Mouse (Mus musculus) cerebellum, adult 2 months (tissue): ENCODE results near the gene Ralb.

ENCODE experiments used
- CTCF ChIP-seq: fragments of 200-500 bp; IDR thresholded peaks from 2 replicates; pipeline ENCODE4 v1.5.1; 2011; ENCODE audit warnings: low read depth, mild to moderate bottlenecking, control low read depth, low read length, moderate library complexity, borderline replicate concordance; ENCODE audit not compliant: insufficient read depth
- POLR2A ChIP-seq: fragments of 200-500 bp; IDR thresholded peaks from 2 replicates; pipeline ENCODE4 v1.6.1; 2011; ENCODE audit warnings: low read length, control low read depth, borderline replicate concordance; ENCODE audit not compliant: insufficient read depth

DNA sequence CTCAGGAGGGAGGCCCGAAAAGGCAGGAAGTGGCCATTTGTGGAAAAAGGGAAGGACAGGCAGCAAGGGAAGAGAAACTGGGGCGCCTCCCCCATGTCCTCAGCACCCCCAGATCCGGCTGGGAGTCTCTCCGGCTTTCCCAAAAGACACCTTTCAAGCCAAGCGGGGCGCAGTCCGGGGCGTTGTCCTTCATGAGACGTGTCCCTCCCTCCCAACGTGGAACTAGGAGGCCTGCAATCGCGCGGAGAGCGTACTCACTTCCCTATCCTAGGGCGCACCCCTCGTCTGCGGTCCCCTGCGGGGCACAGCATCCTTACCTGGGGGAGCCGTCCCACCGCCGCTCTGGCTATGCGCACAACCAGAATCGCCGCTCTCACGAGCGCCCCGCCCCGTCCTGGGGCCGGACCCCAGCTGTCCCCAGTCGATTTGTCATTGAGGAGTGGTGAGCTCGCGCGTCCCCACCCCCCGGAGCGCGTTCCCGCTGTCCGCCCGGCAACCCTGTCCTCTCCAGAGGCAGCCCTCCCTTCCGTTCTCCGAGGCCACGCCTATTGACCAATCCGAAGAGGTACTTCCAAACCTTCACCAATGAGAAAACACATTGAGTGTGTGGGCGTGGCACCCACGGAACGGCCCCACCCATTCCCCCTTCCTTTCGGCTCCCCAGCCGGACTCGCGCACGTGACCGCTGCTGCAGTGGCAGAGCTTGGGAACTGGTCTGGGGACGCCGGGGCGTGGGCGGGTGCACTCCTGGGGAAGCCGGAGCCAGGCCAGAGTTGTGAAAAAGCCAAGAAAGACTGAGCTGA, at the start of gene Ralb:
- TF ChIP-seq CTCF (no peak), POLR2A (0 out of 2 replicates have a peak, but pooled peaks have one; percentile 26)
